Mouse (Mus musculus): ENCODE data around the gene Asic1.
"Not testable (repeated sequence)": the region's sequence is repeated elsewhere in the genome, so short reads cannot be mapped to it uniquely, and the experiment has no call there.

Gene Asic1

GRCm38 (mm10) chr15:99723120-99723514 lies 52.9 kb downstream of the Asic1 start:
- DNase-seq: no peak

GRCm38 (mm10) chr15:99723515-99724291 lies 53.5 kb downstream of the Asic1 start:
- DNase-seq: peak; percentile 78

GRCm38 (mm10) chr15:99724292-99725021 lies 54.3 kb downstream of the Asic1 start:
- peak; percentile 87 for DNase-seq

- DNase-seq: peak; percentile 99
These were observed 55.4 kb downstream of the Asic1 start, which contains the start of gene Cox14 for GRCm38 (mm10) chr15:99725341-99726155. Gene Cox14 (plus strand): TSS chr15:99725618.

- peak; percentile 59 for DNase-seq
These were observed 56.4 kb downstream of the Asic1 start for GRCm38 (mm10) chr15:99726549-99726948.

GRCm38 (mm10) chr15:99727039-99727438 lies 56.9 kb downstream of the Asic1 start:
- not testable (repeated sequence) for DNase-seq

- DNase-seq: peak; percentile 38
These were observed 57.4 kb downstream of the Asic1 start for GRCm38 (mm10) chr15:99727525-99727924.

- DNase-seq: peak; percentile 51
These were observed 58.0 kb downstream of the Asic1 start for GRCm38 (mm10) chr15:99728211-99728610.

GRCm38 (mm10) chr15:99729056-99729783 lies 59.1 kb downstream of the Asic1 start:
- DNase-seq: peak; percentile 39

GRCm38 (mm10) chr15:99731167-99731566 lies 61.0 kb downstream of the Asic1 start:
- no peak for DNase-seq

GRCm38 (mm10) chr15:99731678-99732077 lies 61.5 kb downstream of the Asic1 start:
- no peak for DNase-seq

GRCm38 (mm10) chr15:99733186-99733585 lies 63.0 kb downstream of the Asic1 start:
- DNase-seq: no peak

GRCm38 (mm10) chr15:99735631-99736030 lies 65.5 kb downstream of the Asic1 start:
- peak; percentile 100 for DNase-seq

GRCm38 (mm10) chr15:99736675-99737074 lies 66.5 kb downstream of the Asic1 start:
- no peak for DNase-seq

- no peak for DNase-seq
These were observed 70.1 kb downstream of the Asic1 start for GRCm38 (mm10) chr15:99740229-99740628.

Measured in cerebellum, adult 9-10 months (tissue).